Mouse (Mus musculus) cerebellum, adult 2 months (tissue): Measurements from ENCODE around the gene Csnka2ip. TPM values are rescaled to one million over a fixed set of nuclear protein-coding genes. Genes with fewer than 3 reads are reported as not detected.

Experiments used
- DNase-seq, 2 experiments: peaks; one replicate each; pipeline ENCODE4 v3.0.0; 2021
- H3K27ac ChIP-seq: fragments of 200-500 bp; 2 replicates; pipeline ENCODE4 v1.5.1; 2012; ENCODE audit warnings: low read length, control low read depth, inconsistent platforms; ENCODE audit not compliant: insufficient read depth
- H3K27me3 ChIP-seq: fragments of 200-500 bp; 2 replicates; pipeline ENCODE4 v1.6.1; 2012; ENCODE audit warnings: inconsistent platforms, mild to moderate bottlenecking, low read length, moderate library complexity; ENCODE audit not compliant: control insufficient read depth, insufficient read depth
- H3K4me1 ChIP-seq: fragments of 200-500 bp; 2 replicates; pipeline ENCODE4 v1.6.1; 2011; ENCODE audit warnings: low read length; ENCODE audit not compliant: control insufficient read depth, insufficient read depth
- H3K4me3 ChIP-seq: fragments of 200-500 bp; replicated peaks from 2 replicates; pipeline ENCODE3; 2011; ENCODE audit warnings: mild to moderate bottlenecking, low read depth, low read length, control low read depth; ENCODE audit not compliant: insufficient read depth
- CTCF ChIP-seq: fragments of 200-500 bp; IDR thresholded peaks from 2 replicates; pipeline ENCODE4 v1.5.1; 2011; ENCODE audit warnings: low read depth, mild to moderate bottlenecking, control low read depth, low read length, moderate library complexity, borderline replicate concordance; ENCODE audit not compliant: insufficient read depth
- POLR2A ChIP-seq: fragments of 200-500 bp; IDR thresholded peaks from 2 replicates; pipeline ENCODE4 v1.6.1; 2011; ENCODE audit warnings: low read length, control low read depth, borderline replicate concordance; ENCODE audit not compliant: insufficient read depth
- WGBS: fragments of 180-500 bp; shearing (Covaris S2); methylation state at CpG from one replicate; pipeline ENCODE4 v1.1.7; 2018; 5-methylcytosine and 5-hydroxymethylcytosine counted together
- polyA plus RNA-seq: library from polyadenylated mRNA; depleted of rRNA; stranded (reverse); fragments of >200 nt; gene quantifications from 2 replicates; pipeline ENCODE4 v1.2.3, GENCODE M21; 2012

Csnka2ip gene
- polyA plus RNA-seq, 1 experiment, result 0.03 TPM

DNA sequence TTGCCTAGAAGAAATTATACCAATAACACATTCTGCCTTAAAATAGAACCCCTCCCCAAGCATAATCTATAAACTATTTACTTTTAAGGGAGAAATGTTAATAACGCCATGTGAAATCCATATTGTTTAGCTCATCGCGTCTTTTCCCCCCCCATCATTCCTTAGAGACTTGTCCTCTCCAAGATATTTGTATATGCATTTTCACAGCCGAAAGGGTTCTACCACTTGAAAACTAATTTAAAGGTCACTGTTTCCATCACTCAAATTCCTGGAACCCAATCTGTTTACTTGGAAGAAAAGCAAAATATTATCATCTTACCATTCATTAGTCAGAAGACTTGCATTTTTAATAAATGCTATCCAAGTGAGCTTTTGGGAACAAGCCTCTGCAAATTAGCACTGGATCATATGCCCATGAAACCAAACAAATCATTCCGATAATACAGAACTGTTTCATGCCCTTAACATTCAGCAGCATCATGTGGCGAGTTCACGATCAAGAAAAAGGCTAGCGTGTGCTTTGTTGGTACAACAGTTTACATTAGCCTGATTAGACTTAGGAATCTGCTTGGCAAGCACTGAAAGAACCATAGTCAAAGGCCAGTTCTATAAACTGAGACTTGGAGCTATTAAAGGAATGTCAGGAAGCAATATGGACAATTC, 16.5 kb downstream of the Csnka2ip start:
- Histone ChIP-seq H3K27me3 (no peaks in the 10 kb centered on the region), H3K4me1 (no peaks in the 10 kb centered on the region), H3K4me3 (no peak overlapping the region), H3K27ac (no peak overlapping the region)
- no peak for DNase-seq
- WGBS, result 82% methylated on average over 8 of the region's 8 CpGs
- no peak for TF ChIP-seq POLR2A
- TF ChIP-seq CTCF, result no peak

DNA sequence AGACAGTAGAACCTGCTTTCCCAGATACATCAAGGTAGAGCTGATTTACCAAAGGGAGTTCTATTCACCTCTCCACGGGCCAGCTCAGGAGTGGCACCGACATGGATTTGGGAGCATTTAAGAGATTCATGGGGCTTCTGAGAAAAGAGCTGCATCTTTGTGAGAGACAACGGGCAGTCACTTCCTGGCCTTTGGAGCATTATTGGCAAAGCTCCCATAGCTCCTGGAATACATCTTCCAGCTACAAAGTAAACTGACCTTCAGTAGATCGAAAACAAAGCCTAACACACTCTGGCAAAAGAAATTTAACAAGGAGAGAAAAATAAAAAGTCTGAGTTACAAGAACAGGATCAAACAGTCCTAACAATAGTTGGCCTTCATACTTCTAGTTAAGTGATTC, 17.6 kb downstream of the Csnka2ip start:
- DNase-seq, result no peak
- Histone ChIP-seq H3K4me1 (no peaks in the 10 kb centered on the region), H3K27ac (no peak overlapping the region), H3K27me3 (no peaks in the 10 kb centered on the region), H3K4me3 (no peak overlapping the region)
- no peak for TF ChIP-seq CTCF
- TF ChIP-seq POLR2A, result no peak
- WGBS, result 38% methylated on average over 4 of the region's 4 CpGs

DNA sequence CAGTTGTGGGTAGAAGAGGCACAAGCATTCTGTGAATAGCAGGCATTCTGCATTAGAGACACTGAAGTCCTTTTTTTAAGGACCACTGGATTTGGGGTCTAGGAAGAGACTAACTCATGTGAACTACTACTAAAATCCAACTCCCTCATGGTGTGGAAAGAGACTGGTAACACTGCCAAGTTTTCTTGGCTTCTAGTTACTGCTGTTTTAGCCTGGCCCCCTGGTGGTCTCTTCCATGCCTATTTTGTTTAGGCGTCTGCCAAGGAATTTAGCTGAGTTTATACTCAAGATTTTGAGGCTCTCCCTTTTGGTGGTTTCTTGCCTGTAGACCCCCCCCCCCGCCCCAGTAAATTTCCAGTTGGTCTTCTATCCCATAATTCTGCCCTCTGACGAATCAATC, 18.8 kb downstream of the Csnka2ip start:
- no peaks in the 10 kb centered on the region for H3K4me1 ChIP-seq
- 33% methylated on average over 3 of the region's 3 CpGs for WGBS
- H3K27me3 ChIP-seq, result no peaks in the 10 kb centered on the region
- DNase-seq, result peak in 1 of 2 experiments; percentile 1
- H3K4me3 ChIP-seq, result no peak overlapping the region
- H3K27ac ChIP-seq, result no peak overlapping the region
- TF ChIP-seq POLR2A, result no peak
- TF ChIP-seq CTCF, result no peak

DNA sequence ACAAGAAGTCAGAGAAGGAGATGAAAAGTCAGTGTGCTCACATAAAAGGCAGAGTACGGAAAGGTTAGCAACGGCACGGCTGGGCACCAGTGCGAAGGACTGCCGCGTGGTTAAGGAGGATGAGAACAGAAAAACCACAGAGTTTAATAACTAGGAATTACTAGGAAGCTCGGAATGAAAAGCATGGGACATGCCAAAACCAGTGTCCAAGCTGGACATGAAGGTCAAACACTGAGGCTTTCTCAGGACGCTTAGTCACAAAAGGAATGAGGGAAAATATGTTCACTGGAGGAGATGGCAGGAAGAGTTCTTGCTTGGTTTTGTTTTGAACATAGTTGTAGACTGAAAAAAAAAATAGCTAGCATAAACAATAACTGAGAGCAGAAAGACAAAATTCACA, 32.7 kb downstream of the Csnka2ip start:
- no peaks in the 10 kb centered on the region for H3K27me3 ChIP-seq
- no peak overlapping the region for H3K4me3 ChIP-seq
- H3K4me1 ChIP-seq, result no peaks in the 10 kb centered on the region
- no peak for DNase-seq
- TF ChIP-seq POLR2A (no peak), CTCF (no peak)
- no peak overlapping the region for H3K27ac ChIP-seq
- whole genome bisulfite sequencing, result 91% methylated on average over 8 of the region's 8 CpGs

DNA sequence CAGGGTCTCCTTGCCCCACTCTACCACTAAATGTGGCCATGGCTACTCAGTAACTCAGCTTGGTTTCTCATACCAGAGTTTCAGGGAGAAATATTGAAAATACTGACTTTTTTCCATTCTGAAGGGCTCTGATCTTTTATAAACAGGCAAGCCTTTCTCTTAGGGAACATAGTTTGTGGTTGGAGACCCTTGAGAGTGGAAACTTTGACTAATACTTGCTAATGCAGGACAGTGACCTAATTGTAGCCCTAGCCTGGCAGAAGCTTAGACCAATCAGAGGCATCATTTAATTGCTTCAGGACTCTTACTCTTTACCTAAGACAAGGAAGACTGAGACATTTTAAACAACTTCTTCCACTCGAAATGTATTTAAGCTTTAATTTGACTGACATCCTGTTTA, 39.1 kb downstream of the Csnka2ip start:
- no peak overlapping the region for H3K27ac ChIP-seq
- WGBS, result 78% methylated on average over 1 of the region's 1 CpGs
- no peak for DNase-seq
- H3K27me3 ChIP-seq, result no peaks in the 10 kb centered on the region
- H3K4me1 ChIP-seq, result no peaks in the 10 kb centered on the region
- H3K4me3 ChIP-seq, result no peak overlapping the region
- TF ChIP-seq CTCF (no peak), POLR2A (no peak)

DNA sequence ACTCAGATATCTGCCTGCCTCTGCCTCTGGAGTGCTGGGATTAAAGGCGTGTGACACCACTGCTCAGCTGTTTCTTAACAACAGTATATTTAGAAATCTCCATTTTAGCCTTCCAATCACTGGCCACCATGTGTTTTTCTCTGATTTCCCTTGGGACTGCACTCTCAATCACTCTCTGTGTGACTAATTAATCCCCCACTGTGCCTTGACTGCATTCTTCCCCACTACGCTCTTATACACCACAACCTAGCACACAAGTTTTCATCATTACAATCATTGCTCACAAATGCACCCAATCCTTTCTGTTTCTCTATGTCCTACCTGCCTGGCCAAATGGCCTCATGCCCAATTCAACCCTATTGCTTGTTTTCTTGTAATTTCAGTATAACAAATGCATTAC, 43.7 kb downstream of the Csnka2ip start:
- no peaks in the 10 kb centered on the region for H3K27me3 ChIP-seq
- H3K4me3 ChIP-seq, result no peak overlapping the region
- DNase-seq, result no peak
- TF ChIP-seq CTCF (no peak), POLR2A (no peak)
- no peaks in the 10 kb centered on the region for H3K4me1 ChIP-seq
- 51% methylated on average over 2 of the region's 2 CpGs for whole genome bisulfite sequencing
- no peak overlapping the region for H3K27ac ChIP-seq

DNA sequence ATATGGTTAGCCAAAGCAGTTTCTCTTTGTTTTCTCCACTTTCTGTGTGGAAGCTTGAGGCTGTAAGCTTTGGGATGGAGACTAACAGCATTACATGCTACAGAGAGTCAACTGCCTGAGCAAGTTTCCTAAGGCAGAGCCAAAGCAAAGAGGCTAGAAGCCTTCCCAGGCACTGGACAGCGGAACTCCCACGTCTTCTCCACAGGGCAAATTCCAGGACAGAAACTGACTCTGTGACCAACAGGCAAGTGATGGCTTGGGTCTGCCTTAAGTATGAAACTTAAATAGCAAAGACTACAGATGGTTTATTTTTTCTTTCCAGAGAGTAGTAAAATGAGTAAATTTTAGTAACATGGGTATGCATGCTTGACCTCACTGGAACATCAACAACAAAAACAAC, 75.3 kb downstream of the Csnka2ip start:
- 93% methylated on average over 2 of the region's 2 CpGs for WGBS
- Histone ChIP-seq H3K27ac (no peak overlapping the region), H3K27me3 (no peaks in the 10 kb centered on the region), H3K4me1 (no peaks in the 10 kb centered on the region), H3K4me3 (no peak overlapping the region)
- TF ChIP-seq POLR2A, result no peak
- no peak for TF ChIP-seq CTCF
- no peak for DNase-seq

DNA sequence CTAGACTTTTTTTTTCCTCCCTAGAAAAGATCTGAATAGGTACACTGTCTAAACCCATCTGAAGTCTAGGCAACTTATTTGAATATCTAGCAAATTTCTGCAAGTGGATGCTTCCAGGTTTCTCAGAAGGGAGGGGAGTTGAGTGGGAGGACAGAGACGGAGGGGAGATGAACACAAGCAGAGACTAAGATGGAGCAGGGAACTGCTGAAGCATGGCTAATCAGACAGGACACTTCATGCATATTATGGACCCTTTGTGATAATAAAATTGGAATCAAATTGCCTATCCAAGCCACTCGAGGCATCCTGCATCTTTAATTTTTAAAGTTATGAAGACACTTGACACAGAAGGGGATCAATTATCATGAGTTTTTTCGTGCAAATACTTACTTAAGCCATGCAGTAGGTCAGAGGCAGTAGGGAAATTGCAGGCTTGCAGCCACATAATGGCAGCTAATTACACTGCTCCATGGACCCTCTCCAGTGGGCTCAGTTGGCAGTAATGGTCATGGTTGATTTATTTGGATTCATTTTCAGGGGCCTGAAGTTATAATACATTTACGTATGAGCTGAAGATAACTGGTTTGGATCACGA, 78.1 kb downstream of the Csnka2ip start:
- TF ChIP-seq CTCF (no peak), POLR2A (no peak)
- H3K27ac ChIP-seq, result no peak overlapping the region
- H3K4me3 ChIP-seq, result no peak overlapping the region
- no peaks in the 10 kb centered on the region for H3K27me3 ChIP-seq
- 34% methylated on average over 5 of the region's 5 CpGs for WGBS
- DNase-seq, result no peak
- H3K4me1 ChIP-seq, result no peaks in the 10 kb centered on the region
